Mouse (Mus musculus) C2C12 (cell line): Measurements from ENCODE around the gene Pth2. TPM values are rescaled to one million over a fixed set of nuclear protein-coding genes. Genes with fewer than 3 reads are reported as not detected.
A peak's percentile ranks its signal among the peaks of the same experiment; 100 is the strongest.

ENCODE experiments used
- H3K27me3 ChIP-seq: one replicate; pipeline ENCODE4 v1.6.1; 2011; ENCODE audit not compliant: control insufficient read depth, insufficient read depth, insufficient read length
- H3K36me3 ChIP-seq: one replicate; pipeline ENCODE4 v1.6.1; 2011; ENCODE audit not compliant: control insufficient read depth, insufficient read depth
- H3K4me3 ChIP-seq: one replicate; pipeline ENCODE4 v1.5.1; 2011; ENCODE audit warnings: mild to moderate bottlenecking, control low read depth; ENCODE audit not compliant: poor library complexity, insufficient read depth, severe bottlenecking
- H3K79me2 ChIP-seq: one replicate; pipeline ENCODE4 v1.6.1; 2011; ENCODE audit not compliant: control insufficient read depth, insufficient read depth
- H3K79me3 ChIP-seq: one replicate; pipeline ENCODE4 v1.6.1; 2011; ENCODE audit warnings: low read depth, control low read depth
- H3ac ChIP-seq: one replicate; pipeline ENCODE3; 2011; ENCODE audit warnings: low read depth; ENCODE audit not compliant: control insufficient read depth, insufficient read length
- CEBPB ChIP-seq: IDR thresholded peaks from one replicate; pipeline ENCODE4 v1.6.1; 2011; ENCODE audit warnings: low read depth, mild to moderate bottlenecking, control low read depth, moderate library complexity
- CTCF ChIP-seq: IDR thresholded peaks from one replicate; pipeline ENCODE4 v1.5.1; 2011; ENCODE audit not compliant: control insufficient read depth, insufficient read depth, insufficient read length
- FOSL1 ChIP-seq: IDR thresholded peaks from one replicate; pipeline ENCODE4 v1.8.0; 2011; ENCODE audit warnings: mild to moderate bottlenecking, low read length; ENCODE audit not compliant: poor library complexity, insufficient read depth, severe bottlenecking
- MAX ChIP-seq: IDR thresholded peaks from one replicate; pipeline ENCODE4 v1.6.1; 2011; ENCODE audit warnings: mild to moderate bottlenecking, control low read depth
- MYOD1 ChIP-seq: IDR thresholded peaks from one replicate; pipeline ENCODE4 v1.6.1; 2011; ENCODE audit warnings: low read depth; ENCODE audit not compliant: control insufficient read depth, insufficient read length
- MYOG ChIP-seq: IDR thresholded peaks from one replicate; pipeline ENCODE4 v1.6.1; 2011; ENCODE audit not compliant: control insufficient read depth, insufficient read length; ENCODE audit errors: extremely low read depth
- USF1 ChIP-seq: IDR thresholded peaks from one replicate; pipeline ENCODE4 v1.6.1; 2011; ENCODE audit warnings: low read depth, mild to moderate bottlenecking, control low read depth, moderate library complexity
- polyA plus RNA-seq: library from polyadenylated mRNA; unstranded; fragments of >200 nt; fragmentation: generic; extraction: Trizol; gene quantifications from one replicate; pipeline ENCODE4 v1.2.1, GENCODE M21; 2012; ENCODE audit warnings: missing spikeins

Gene Pth2
- polyA plus RNA-seq, 1 experiment = not detected

- H3ac ChIP-seq = no peak overlapping the region
- no peaks in the 10 kb centered on the region for H3K27me3 ChIP-seq
- H3K79me3 ChIP-seq = no peaks in the 10 kb centered on the region
- H3K4me3 ChIP-seq = no peak overlapping the region
- H3K36me3 ChIP-seq = no peaks in the 10 kb centered on the region
- peaks cover 6% of the 10 kb centered on the region for H3K79me2 ChIP-seq
- no peak for TF ChIP-seq MYOD1
- no peak for TF ChIP-seq MAX
- peak; percentile 28 for TF ChIP-seq CTCF
- TF ChIP-seq MYOG = no peak
These were observed 25.7 kb upstream of the Pth2 start for GRCm38 (mm10) chr7:45154993-45155514.

- Histone ChIP-seq H3K27me3 (no peaks in the 10 kb centered on the region), H3K4me3 (no peak overlapping the region), H3ac (no peak overlapping the region), H3K36me3 (no peaks in the 10 kb centered on the region), H3K79me3 (no peaks in the 10 kb centered on the region), H3K79me2 (peaks cover 6% of the 10 kb centered on the region)
- TF ChIP-seq MAX (no peak), USF1 (no peak), CEBPB (no peak), MYOG (no peak), MYOD1 (no peak), CTCF (no peak), FOSL1 (no peak)
These were observed 25.2 kb upstream of the Pth2 start for GRCm38 (mm10) chr7:45155590-45155989.

GRCm38 (mm10) chr7:45156206-45156605 is 24.6 kb upstream of the Pth2 start:
- peaks cover 6% of the 10 kb centered on the region for H3K79me2 ChIP-seq
- no peak overlapping the region for H3K4me3 ChIP-seq
- no peaks in the 10 kb centered on the region for H3K36me3 ChIP-seq
- no peaks in the 10 kb centered on the region for H3K79me3 ChIP-seq
- H3K27me3 ChIP-seq = no peaks in the 10 kb centered on the region
- no peak overlapping the region for H3ac ChIP-seq
- TF ChIP-seq MYOD1 (no peak), CTCF (no peak), FOSL1 (no peak), MAX (no peak), MYOG (no peak), CEBPB (no peak), USF1 (no peak)

- Histone ChIP-seq H3K79me2 (peaks cover 6% of the 10 kb centered on the region), H3ac (no peak overlapping the region), H3K4me3 (no peak overlapping the region), H3K27me3 (no peaks in the 10 kb centered on the region), H3K36me3 (no peaks in the 10 kb centered on the region), H3K79me3 (no peaks in the 10 kb centered on the region)
- TF ChIP-seq USF1 (no peak), MYOD1 (no peak), MAX (no peak), MYOG (no peak), CEBPB (no peak), FOSL1 (no peak), CTCF (no peak)
These were observed 23.3 kb upstream of the Pth2 start for GRCm38 (mm10) chr7:45157459-45157858.

- Histone ChIP-seq H3K4me3 (no peak overlapping the region), H3K79me3 (no peaks in the 10 kb centered on the region), H3ac (no peak overlapping the region), H3K27me3 (peaks cover 5% of the 10 kb centered on the region), H3K79me2 (no peaks in the 10 kb centered on the region), H3K36me3 (no peaks in the 10 kb centered on the region)
- TF ChIP-seq CTCF (no peak), CEBPB (no peak), MAX (no peak), MYOD1 (no peak), USF1 (no peak), FOSL1 (no peak), MYOG (no peak)
These were observed 21.8 kb upstream of the Pth2 start for GRCm38 (mm10) chr7:45158991-45159390.

GRCm38 (mm10) chr7:45160316-45160800 is 20.4 kb upstream of the Pth2 start:
- no peaks in the 10 kb centered on the region for H3K79me2 ChIP-seq
- no peaks in the 10 kb centered on the region for H3K79me3 ChIP-seq
- no peak overlapping the region for H3K4me3 ChIP-seq

More at GRCm38 (mm10) chr7:45160316-45160800, 20.4 kb upstream of the Pth2 start:
- H3ac ChIP-seq = no peak overlapping the region
- TF ChIP-seq MAX = no peak
- no peak for TF ChIP-seq CEBPB
- TF ChIP-seq FOSL1 = no peak
- TF ChIP-seq MYOD1 = no peak
- TF ChIP-seq MYOG = no peak
- TF ChIP-seq USF1 = no peak
- no peak for TF ChIP-seq CTCF
- no peaks in the 10 kb centered on the region for H3K36me3 ChIP-seq
- peaks cover 16% of the 10 kb centered on the region for H3K27me3 ChIP-seq
